Mouse (Mus musculus): ENCODE results near the gene Snip1. TPM values are rescaled to one million over a fixed set of nuclear protein-coding genes. Genes with fewer than 3 reads are reported as not detected.

Snip1 gene
- 31.0 and 32.9 TPM in 2 replicates for polyA plus RNA-seq (2015; fragmentation: Nextera tagmentation; extraction: Ambion mirVana)

DNA sequence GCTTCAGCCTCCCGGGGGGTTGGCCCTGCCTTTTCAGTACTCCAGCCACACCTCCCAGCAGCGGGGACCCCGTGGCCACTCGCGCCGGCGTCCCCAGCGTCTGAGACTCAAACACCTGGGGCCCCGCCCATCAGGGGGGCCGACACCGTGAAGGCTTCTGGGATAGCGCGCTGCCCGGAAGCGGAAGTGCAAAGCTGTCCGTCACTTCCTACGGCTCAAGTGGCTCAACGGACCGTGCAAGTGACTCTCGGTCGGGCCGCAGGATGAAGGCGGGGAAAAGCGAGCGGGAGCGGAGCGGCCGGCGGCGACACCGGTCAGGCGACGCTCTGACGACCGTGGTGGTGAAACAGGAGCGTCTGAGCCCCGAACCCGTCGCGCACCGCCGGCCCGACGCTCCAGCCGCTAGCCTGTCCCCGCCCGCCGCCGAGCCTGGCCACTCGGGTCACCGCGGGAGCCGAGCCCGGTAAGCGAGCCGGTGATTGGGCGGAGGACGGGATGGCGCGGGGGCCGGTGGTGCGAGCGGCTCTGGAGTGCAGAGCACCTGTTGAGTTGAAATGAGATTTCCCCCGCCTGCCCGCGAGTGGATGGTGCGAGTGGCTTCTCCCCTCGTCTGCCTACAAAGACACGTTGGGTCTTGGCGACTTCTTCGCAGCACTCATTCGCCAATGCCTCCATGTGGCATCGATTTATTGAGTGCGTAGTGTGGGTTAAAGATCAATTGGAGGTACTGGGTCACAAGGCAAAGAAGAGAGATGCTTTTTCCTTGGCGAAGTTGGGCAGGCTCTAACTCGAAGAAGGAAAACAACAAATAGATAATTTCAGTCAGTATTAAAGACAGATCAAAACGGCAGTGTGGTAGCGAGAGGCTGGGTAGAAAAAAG lies at the start of gene Snip1:
Gene Snip1, plus strand, starts transcription at position 183 of the 881 bp plus-strand sequence.
- H3K36me3 ChIP-seq = peaks cover 31% of the 10 kb centered on the region
- peak within 1 kb of the TSS; percentile 57 for H3K27ac ChIP-seq
- peak within 1 kb of the TSS; percentile 90 for H3K4me3 ChIP-seq
- H3K9ac ChIP-seq = peak within 1 kb of the TSS; percentile 93
- H3K4me2 ChIP-seq = peak within 1 kb of the TSS; percentile 82
- no peaks in the 10 kb centered on the region for H3K9me3 ChIP-seq
- peak; percentile 88 for ATAC-seq (ENCODE audit: borderline replicate concordance, extremely low read depth, low FRiP score, low TSS enrichment)
- H3K27me3 ChIP-seq = no peaks in the 10 kb centered on the region
- peaks cover 15% of the 10 kb centered on the region for H3K4me1 ChIP-seq
- 1% methylated on average over 78 of the region's 78 CpGs for WGBS

DNA sequence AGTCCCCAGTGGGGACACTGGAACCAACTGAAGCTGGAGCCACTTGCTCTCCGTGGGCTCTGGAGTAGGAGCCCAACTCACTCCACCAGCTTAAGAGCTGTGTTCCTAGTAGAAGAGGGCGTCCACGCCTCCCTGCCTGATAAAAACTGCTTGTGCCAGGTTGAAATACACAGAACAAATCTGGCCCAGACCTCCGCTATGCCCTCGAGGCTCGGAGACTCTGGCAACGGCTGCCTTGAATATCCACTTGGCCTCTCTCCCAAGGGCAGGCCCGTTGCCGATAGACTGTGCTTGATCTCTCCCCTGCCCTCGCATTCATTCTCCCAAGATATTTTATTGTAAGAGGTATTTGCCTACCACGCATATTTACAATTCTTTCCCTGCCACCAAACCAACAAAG lies 49.0 kb upstream of the Snip1 start:
- Histone ChIP-seq H3K4me3 (no peak overlapping the region), H3K9me3 (no peaks in the 10 kb centered on the region), H3K27ac (no peak overlapping the region), H3K27me3 (no peaks in the 10 kb centered on the region; the same call in 1 of the 2 replicates), H3K36me3 (no peaks in the 10 kb centered on the region), H3K4me2 (no peak overlapping the region), H3K9ac (no peak overlapping the region), H3K4me1 (no peaks in the 10 kb centered on the region)
- no peak for ATAC-seq (ENCODE audit: borderline replicate concordance, extremely low read depth, low FRiP score, low TSS enrichment)
- 37% methylated on average over 11 of the region's 11 CpGs for WGBS

DNA sequence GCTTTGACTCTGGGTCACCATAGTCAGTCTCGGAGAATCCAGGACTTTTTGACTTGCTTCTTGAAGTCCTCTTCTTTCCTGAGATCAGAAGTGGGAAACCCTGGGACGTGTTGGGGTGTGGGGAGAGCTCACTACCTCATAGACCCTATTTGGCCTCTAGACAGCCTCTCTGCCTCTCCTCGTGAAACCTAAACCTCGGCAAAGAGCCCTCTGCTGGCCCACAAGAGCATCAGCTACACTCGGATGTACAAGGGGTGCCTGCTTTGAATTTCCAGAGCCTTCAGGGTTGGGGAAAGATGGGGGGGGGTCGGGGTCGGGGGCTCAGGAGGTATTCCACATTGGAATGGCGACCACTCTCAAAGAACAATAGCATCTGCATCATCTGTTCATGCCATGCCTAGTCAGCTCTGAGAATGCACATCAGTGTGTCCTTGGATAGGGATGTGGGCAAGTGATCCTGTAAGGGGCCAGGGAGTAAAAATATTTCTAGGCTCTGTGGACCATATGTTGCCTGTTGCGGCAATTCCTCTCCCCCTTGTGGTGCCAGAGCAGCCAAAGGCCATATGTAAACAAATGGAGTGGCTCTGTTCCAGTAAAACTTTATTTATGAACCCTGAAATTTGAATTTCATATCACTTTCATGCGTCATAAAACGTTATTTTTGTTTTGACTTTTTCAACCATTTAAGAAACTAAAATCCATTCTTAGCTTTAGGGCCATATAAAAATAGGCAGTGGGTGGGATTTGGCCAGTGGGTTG lies 45.5 kb upstream of the Snip1 start:
- 25% methylated on average over 11 of the region's 11 CpGs for WGBS
- no peak overlapping the region for H3K4me3 ChIP-seq
- H3K9ac ChIP-seq = no peak overlapping the region
- H3K4me2 ChIP-seq = no peak overlapping the region
- no peaks in the 10 kb centered on the region for H3K9me3 ChIP-seq
- H3K4me1 ChIP-seq = no peaks in the 10 kb centered on the region
- H3K27ac ChIP-seq = no peak overlapping the region
- no peak; the same call in 1 of the 2 replicates for ATAC-seq (ENCODE audit: borderline replicate concordance, extremely low read depth, low FRiP score, low TSS enrichment)
- H3K36me3 ChIP-seq = no peaks in the 10 kb centered on the region
- H3K27me3 ChIP-seq = peaks cover 5% of the 10 kb centered on the region; the same call in 1 of the 2 replicates

DNA sequence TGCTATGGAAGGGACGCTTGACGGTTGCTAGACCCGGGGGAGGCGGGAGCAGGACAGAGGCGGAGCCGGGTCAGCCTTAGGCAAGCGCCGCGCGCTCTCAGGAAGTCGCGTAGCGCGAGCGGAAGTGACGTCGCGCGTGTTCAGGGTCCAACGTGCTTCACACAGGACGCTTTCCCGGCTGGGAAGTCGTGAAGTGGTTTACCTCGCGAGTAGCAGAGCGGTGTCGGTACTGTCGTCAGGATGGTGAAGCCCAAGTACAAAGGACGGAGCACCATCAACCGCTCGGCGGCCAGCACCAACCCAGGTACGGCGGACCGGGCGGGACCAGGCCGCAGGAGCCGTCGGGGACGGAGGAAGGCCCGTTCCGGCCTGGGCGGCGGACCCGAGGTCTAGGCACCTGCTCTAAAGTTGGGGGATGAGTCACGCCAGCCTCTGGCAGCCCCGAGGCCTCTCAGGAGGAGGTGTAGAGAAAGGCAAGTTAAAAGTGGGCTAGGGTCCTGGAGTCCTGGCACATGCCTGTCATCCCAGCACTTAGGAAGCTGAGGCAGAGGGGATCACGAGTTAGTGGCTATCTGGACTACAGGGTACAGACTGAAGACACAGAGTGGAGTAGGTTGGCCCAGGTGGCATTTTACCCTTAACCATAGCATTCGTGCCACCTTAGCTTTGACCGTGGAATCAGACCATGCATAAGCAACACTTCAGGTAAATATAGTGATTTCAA lies 36.4 kb upstream of the Snip1 start:
- WGBS = under 1% methylated on average over 50 of the region's 50 CpGs

DNA sequence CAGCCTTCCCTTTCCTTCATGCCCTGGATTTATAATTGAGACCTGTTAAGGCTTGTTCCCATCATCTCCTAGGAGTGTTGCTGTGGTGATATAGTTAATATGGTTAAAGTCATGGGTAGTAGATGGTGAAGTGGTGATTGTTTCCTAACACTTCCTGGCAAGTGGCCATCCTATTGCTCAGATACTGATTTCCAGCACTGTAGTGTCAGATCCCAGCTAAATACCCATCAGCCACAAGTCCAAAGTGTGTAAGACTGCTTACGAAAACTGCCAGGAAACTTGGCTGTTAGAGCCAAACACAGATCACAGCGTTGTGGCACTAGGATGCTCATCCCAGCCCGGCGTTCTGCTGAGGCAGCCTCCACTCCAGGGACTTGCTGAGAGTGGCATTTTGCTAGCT lies 32.1 kb upstream of the Snip1 start:
- Histone ChIP-seq H3K4me3 (no peak overlapping the region), H3K4me1 (peaks cover 13% of the 10 kb centered on the region), H3K9ac (no peak overlapping the region), H3K36me3 (peaks cover 29% of the 10 kb centered on the region), H3K27me3 (no peaks in the 10 kb centered on the region), H3K4me2 (no peak overlapping the region), H3K9me3 (no peaks in the 10 kb centered on the region), H3K27ac (no peak overlapping the region)
- no peak for ATAC-seq (ENCODE audit: borderline replicate concordance, extremely low read depth, low FRiP score, low TSS enrichment)
- 73% methylated on average over 4 of the region's 4 CpGs for WGBS

More for the DNA sequence above, 36.4 kb upstream of the Snip1 start:
- Histone ChIP-seq H3K36me3 (peaks cover 3% of the 10 kb centered on the region), H3K4me2 (peak overlapping the region; percentile 85), H3K27ac (0 out of 2 replicates have a peak overlapping the region, but pooled peaks have one; percentile 34), H3K4me1 (peaks cover 13% of the 10 kb centered on the region), H3K9ac (peak overlapping the region; percentile 95), H3K27me3 (0 out of 2 replicates have a peak, but pooled peaks cover 10% of the 10 kb centered on the region), H3K4me3 (peak overlapping the region; percentile 89), H3K9me3 (no peaks in the 10 kb centered on the region)
- ATAC-seq (ENCODE audit: borderline replicate concordance, extremely low read depth, low FRiP score, low TSS enrichment) = peak; percentile 98

DNA sequence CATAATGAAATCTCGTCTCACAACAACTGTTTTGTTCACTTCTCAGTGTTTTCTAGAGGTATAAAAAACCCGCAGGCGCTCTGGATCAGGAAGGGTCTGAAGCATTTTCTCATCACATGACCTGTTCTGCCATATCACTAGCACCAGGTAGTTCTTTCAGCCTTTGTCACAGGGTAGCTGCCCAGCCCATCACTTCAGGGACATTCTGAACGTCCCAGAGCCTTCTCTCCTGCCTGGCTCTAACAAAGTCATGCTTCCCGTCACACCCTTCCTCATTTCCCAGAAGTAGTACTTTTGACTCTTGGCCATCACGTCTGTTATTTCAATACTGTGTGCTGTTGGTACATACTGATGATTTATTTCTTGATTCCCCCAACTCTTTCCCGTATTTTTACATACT lies 22.0 kb upstream of the Snip1 start:
- 81% methylated on average over 7 of the region's 7 CpGs for whole genome bisulfite sequencing
- Histone ChIP-seq H3K9me3 (no peaks in the 10 kb centered on the region), H3K4me1 (no peaks in the 10 kb centered on the region), H3K4me2 (no peak overlapping the region), H3K27me3 (no peaks in the 10 kb centered on the region), H3K27ac (no peak overlapping the region), H3K4me3 (no peak overlapping the region), H3K9ac (no peak overlapping the region), H3K36me3 (peaks cover 91% of the 10 kb centered on the region)
- ATAC-seq (ENCODE audit: borderline replicate concordance, extremely low read depth, low FRiP score, low TSS enrichment) = no peak

DNA sequence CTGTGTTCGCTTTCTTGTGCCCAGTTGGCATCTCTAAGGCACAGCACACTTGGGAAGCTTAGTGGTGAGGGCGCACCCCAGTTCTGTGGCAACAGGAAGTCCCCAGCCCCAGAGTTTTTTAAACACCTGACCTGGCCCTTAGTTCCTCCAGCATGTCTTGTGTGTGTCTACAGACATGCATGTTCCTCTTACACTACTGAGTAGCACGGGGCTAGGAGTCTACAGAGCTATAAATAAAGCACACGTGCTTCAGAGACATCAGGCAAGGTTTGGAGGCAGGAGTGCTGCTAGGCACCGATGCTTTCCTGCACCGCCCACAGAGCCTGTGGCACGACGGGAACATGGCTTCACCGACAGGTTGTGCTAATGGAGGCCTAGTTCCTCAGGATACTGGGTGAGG lies 11.1 kb upstream of the Snip1 start:
- H3K4me1 ChIP-seq = peaks cover 5% of the 10 kb centered on the region; the same call in 1 of the 2 replicates
- H3K4me3 ChIP-seq = no peak overlapping the region
- H3K27ac ChIP-seq = no peak overlapping the region
- H3K9me3 ChIP-seq = no peaks in the 10 kb centered on the region
- WGBS = 83% methylated on average over 9 of the region's 9 CpGs
- no peak overlapping the region for H3K4me2 ChIP-seq
- H3K9ac ChIP-seq = no peak overlapping the region
- H3K27me3 ChIP-seq = no peaks in the 10 kb centered on the region
- peaks cover 52% of the 10 kb centered on the region for H3K36me3 ChIP-seq
- no peak for ATAC-seq (ENCODE audit: borderline replicate concordance, extremely low read depth, low FRiP score, low TSS enrichment)

DNA sequence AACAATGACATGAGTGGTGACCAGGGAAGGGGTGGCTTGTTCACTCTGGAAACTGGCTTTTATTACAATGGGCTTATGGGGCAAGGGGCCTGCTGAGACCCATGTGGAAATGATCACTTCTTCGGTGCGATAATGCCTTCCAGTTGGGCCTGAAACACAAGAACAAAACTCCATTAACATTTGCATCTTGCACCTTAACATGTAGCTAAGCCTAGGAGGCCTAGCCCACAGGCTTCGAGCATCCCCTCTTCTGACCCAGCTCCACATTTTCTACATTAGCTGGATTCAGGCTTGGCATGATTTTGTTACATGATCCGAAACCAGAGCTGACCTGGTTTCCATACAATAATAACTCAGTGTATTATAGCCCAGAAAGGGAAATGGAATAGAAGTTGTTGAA lies 10.0 kb upstream of the Snip1 start:
- WGBS = 97% methylated on average over 4 of the region's 4 CpGs
- Histone ChIP-seq H3K36me3 (peaks cover 46% of the 10 kb centered on the region), H3K4me3 (no peak overlapping the region), H3K27ac (no peak overlapping the region), H3K4me1 (peaks cover 5% of the 10 kb centered on the region; the same call in 1 of the 2 replicates), H3K9me3 (no peaks in the 10 kb centered on the region), H3K9ac (no peak overlapping the region), H3K4me2 (no peak overlapping the region), H3K27me3 (no peaks in the 10 kb centered on the region)
- no peak for ATAC-seq (ENCODE audit: borderline replicate concordance, extremely low read depth, low FRiP score, low TSS enrichment)

DNA sequence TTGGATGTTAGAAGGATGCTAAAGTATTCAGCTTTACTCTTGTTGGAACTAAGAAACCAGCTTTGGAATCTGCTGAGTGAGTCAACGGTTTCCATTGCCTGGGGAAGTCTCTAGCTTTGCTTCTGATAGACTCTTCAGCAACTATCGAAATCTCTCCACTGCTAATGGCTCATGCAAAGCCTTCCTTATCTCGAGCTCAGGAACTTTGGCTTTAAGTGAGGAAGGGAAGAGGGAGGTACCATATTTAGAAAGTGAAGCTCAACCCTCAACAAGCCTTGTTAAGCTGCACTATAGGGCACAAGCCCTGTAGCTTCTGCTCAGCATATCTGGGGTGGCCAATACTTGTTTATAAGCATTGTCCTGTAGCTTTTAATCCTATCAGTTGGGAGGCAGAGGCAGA lies 9.2 kb upstream of the Snip1 start:
- H3K27ac ChIP-seq = no peak overlapping the region

DNA sequence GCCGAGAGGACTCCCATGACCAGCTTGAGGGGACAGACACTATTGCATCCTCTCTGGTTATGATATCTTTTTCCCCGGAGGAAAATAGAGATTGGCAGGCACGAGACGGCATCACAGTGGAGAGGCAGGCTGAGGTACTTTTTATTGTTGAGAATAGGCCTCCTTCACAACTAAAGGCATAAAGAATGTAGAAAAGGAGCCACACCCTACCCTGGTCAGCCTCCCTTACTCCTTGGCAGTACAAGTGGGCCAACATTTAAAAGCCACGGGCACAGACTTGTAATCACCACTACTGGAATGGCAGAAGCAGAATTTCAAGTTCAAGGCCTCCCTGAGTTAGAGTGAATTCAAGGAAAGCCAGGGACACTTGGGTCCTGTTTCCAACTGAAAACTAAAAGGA lies 8.4 kb upstream of the Snip1 start:
- H3K4me2 ChIP-seq = no peak overlapping the region
- no peaks in the 10 kb centered on the region for H3K27me3 ChIP-seq
- peaks cover 5% of the 10 kb centered on the region; the same call in 1 of the 2 replicates for H3K4me1 ChIP-seq
- H3K9ac ChIP-seq = no peak overlapping the region
- no peak for ATAC-seq (ENCODE audit: borderline replicate concordance, extremely low read depth, low FRiP score, low TSS enrichment)
- peaks cover 33% of the 10 kb centered on the region for H3K36me3 ChIP-seq
- H3K9me3 ChIP-seq = no peaks in the 10 kb centered on the region
- WGBS = 41% methylated on average over 5 of the region's 5 CpGs
- no peak overlapping the region for H3K4me3 ChIP-seq
- H3K27ac ChIP-seq = no peak overlapping the region

More for the DNA sequence above, 9.2 kb upstream of the Snip1 start:
- Histone ChIP-seq H3K9me3 (no peaks in the 10 kb centered on the region), H3K9ac (no peak overlapping the region), H3K4me2 (no peak overlapping the region), H3K27me3 (no peaks in the 10 kb centered on the region), H3K4me1 (peaks cover 5% of the 10 kb centered on the region; the same call in 1 of the 2 replicates), H3K36me3 (peaks cover 40% of the 10 kb centered on the region), H3K4me3 (no peak overlapping the region)
- ATAC-seq (ENCODE audit: borderline replicate concordance, extremely low read depth, low FRiP score, low TSS enrichment) = no peak
- 40% methylated on average over 3 of the region's 3 CpGs for WGBS

DNA sequence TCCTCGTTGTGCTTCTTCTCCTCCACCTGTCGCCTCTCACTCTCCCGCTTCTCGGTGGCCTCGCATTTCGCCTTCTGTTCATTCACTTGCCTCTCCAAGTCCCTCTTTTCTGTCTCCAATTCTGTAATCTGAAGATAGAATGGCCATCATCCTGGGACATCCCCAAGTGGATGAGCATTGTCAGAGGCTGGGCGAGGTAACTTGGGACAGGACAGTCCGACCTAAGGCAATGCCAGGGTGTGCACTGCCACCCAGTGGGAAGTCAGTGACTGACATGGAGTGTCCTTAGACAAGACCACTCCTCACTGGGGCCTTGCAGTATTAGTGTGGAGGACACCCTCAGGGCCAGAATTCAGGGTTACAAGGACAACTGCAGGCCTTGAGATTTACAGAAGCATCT lies 7.4 kb upstream of the Snip1 start:
- Histone ChIP-seq H3K4me3 (0 out of 2 replicates have a peak overlapping the region, but pooled peaks have one; percentile 14), H3K9ac (no peak overlapping the region), H3K27me3 (no peaks in the 10 kb centered on the region), H3K36me3 (peaks cover 23% of the 10 kb centered on the region), H3K9me3 (no peaks in the 10 kb centered on the region), H3K27ac (no peak overlapping the region), H3K4me2 (peak overlapping the region; percentile 42), H3K4me1 (peaks cover 5% of the 10 kb centered on the region; the same call in 1 of the 2 replicates)
- peak; percentile 84; the same call in 1 of the 2 replicates for ATAC-seq (ENCODE audit: borderline replicate concordance, extremely low read depth, low FRiP score, low TSS enrichment)
- WGBS = 6% methylated on average over 8 of the region's 8 CpGs

Data from lung, embryonic 15.5 days (tissue).